Mouse (Mus musculus) kidney, postnatal 10 days (tissue): ENCODE measurements around the gene Coa5.
A peak's percentile ranks its signal among the peaks of the same experiment; 100 is the strongest.

ENCODE experiments used
- DNase-seq: peaks from one replicate; pipeline ENCODE4 v3.0.0; 2021; ENCODE audit warnings: mixed read lengths

Coa5 gene

GRCm38 (mm10) chr1:37429366-37430296 is at the start of gene Coa5, which contains the start of gene Unc50:
Gene Coa5, minus strand, starts transcription at chr1:37430103.
Gene Unc50, plus strand, starts transcription at chr1:37430139.
- peak; percentile 97 for DNase-seq

GRCm38 (mm10) chr1:37479074-37479473 is 49.2 kb upstream of the Coa5 start:
- DNase-seq, result peak; percentile 41

- DNase-seq, result no peak
These were observed 48.5 kb upstream of the Coa5 start for GRCm38 (mm10) chr1:37478416-37478815.

DNA sequence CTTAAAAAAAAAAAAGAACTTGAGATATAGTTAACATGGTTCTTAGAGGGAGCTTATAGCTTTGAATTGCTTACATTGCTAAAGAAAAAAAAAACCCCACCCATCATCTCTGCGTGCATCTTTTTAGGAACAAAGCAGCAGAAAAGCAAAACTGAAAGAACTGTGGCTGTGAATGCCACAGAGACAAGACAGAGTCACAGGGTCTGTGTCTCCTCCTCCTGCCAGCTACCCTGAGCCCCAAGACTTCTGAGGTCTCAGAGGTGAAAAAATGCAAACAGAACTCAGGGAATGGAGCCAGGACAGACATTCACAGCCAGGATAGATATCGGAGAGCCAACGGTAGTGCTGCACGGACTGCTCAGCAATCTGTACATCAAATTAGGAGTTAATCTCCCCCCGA is 48.0 kb upstream of the Coa5 start:
- no peak for DNase-seq

DNA sequence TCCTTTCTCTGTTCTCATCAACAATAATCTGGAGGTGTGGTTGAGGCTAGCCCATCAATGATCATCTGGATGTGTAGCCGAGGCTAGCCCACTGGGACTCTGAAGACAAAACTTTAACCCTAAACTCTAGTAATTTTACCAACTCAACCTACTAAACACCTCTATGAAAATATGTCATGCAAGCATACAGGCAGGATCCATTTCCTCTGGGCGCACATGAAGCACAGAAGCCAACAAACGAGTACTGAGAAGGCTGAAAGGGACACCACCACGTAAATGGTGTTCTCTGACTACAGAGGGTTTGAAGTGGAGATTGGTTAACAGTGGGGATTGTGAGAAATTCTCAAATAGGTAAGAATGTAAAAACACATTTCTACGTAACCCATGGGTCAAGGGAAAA is 47.3 kb upstream of the Coa5 start:
- no peak for DNase-seq

- DNase-seq, result no peak
These were observed 45.4 kb upstream of the Coa5 start for GRCm38 (mm10) chr1:37475312-37475711.

GRCm38 (mm10) chr1:37474634-37475190 is 44.8 kb upstream of the Coa5 start:
- DNase-seq, result no peak

- DNase-seq, result no peak
These were observed 44.1 kb upstream of the Coa5 start for GRCm38 (mm10) chr1:37474046-37474445.

DNA sequence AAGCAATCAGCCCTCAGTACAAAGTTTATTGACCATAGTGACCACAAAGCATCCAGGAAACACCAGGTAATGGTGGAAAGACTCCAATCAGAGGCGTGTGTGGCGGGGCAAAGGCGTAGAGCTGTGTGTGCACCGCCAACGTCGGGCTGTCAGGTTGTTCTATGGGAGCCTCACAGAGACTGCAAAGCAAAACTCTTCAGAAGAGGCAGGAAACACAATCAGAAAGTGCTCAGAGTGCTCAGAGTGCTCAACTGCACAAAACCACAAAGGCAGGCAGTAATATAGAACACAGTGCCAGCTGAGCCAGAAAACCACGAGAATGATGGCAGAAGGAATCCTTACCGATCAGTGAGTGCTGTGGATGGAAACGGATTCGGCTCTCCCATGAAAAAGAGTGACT is 43.3 kb upstream of the Coa5 start:
- no peak for DNase-seq

- no peak for DNase-seq
These were observed 41.6 kb upstream of the Coa5 start for GRCm38 (mm10) chr1:37471179-37472148.

DNA sequence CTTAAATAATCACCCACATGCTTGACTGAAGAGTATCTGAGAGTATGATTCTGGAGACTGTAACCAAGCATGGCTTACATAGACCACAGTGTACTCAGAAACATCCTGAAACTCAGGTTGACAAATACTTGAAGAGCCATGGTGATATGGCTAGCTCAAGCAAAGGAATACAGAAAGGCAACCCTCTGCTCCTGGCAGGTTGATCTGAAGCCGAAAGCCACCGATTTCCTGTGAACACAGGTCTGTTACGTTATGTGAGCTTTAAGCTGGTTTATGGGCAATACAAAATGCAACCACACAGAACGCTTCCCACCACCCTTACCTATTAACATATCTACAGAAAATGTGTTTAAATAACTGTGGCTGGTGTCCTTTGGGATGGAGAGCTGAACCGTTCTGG is 39.1 kb upstream of the Coa5 start:
- no peak for DNase-seq

DNA sequence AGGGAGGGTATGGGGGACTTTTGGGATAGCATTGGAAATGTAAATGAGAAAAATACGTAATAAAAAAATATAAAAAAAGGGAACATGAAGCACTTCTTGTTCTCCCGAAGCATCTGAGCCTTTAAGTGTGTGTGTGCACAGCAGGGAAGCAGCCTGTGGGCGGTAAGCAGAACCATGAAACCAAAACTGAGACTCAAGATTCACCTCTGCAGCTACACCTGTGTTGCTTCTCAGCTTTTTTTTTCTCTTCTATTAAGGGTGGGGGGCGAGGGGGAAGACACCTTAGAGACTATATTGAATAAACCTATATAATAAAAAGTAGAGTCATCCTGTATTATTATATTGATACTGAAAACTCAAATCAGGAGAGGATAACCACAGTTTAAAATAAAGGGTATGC is 37.9 kb upstream of the Coa5 start:
- no peak for DNase-seq

DNA sequence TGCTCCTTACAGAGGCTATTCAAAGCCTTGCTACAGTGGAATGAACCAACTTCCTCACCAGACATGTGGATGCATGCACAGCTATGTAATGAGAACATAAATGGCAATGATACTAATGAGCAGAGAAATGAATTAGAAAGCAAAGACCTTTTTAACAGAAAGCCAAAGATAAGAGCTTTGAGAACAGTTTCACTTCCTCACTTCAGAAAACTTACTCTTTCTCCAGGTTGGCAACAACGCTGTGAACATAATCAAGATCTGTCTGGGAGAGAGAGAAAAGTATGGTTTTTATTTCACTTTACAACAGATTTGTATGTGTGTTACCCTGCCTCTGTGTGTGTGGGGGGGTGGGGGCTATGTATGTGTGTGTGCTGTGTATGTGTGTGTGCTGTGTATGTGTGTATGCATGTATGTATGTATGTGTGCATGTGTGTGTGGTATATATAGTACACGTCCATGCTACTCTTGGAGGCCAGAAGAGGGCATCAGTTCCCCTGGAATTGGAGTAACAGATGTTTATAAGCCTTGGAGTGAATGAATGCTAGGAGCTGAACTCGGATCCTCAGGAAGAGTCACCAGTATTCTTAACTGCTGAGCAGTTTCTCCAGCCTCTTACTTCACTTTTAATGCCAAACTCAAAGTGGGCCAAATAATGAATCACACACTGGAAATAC is 36.6 kb upstream of the Coa5 start:
- no peak for DNase-seq

- no peak for DNase-seq
These were observed 35.1 kb upstream of the Coa5 start for GRCm38 (mm10) chr1:37464878-37465452.

DNA sequence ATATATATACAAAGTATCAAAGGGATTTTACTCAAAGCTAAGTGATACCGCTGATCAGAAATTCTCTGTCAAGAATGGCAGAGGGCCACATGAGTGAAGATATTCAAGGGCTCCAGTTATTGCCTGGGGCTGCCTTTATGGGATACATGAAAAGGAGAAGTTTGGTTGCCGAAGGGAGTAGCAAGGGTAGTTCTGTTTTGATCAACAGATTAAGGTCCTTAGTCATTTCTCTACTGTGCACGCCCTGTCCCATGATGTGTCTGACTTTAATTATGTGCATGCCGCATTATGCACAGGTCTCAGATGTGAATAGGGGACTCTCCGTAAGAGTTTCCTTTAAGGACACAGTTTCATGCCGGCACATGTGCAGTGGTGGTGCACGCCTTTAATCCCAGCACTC is 27.6 kb upstream of the Coa5 start:
- no peak for DNase-seq

DNA sequence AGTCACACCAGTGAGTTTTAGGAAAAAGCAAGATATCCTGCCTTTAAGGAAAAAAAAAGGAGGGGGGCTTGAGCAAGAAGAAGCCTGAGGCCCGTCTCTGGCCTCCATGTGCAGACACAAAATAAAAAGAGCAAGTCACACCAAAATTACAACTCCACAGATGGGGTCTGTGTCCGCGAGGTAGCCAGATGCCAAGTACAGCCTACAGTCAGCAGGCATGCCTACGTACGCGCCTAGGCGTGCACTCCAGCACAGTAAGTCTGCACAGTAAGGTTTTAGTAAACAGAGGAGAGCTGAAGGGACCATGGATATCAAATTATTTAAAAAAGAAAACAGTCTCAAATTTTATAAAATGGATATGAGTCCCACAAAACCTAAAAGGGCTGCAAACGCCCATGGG is 21.4 kb upstream of the Coa5 start:
- DNase-seq, result no peak

DNA sequence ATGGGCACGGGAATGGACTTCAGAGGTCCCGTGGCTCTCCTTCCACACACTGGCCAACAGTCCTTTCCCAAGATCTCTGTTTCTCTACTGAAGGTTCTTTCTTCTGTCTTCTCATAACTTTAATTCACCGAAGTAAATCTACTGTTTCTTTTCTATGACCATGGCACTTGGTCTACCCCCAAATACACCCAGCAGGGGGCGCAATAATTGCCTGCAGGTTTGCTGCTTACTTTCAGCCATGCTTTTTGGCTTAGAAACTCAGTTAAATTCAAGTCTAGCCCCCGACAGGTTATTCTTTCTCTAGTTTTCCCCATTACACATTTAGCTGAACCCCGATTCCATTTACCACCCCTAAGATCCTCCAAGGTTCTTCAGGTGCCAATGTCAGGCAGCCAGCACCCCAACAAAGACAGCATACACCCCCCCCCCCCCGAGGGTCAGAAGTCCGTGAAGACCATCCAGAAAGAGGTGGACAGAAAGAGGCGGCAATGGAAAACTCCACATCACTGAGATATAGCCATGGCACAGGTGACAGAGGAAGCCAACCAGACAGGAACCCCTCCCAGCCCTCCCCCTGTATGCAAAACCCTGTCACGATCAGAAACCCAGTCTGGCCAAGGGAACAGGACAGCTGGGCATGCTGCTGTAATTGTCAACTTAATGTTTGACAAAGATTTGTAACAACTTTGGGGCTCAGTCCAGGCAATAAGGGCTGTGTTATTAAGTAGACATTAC is 18.6 kb upstream of the Coa5 start:
- peak; percentile 78 for DNase-seq

DNA sequence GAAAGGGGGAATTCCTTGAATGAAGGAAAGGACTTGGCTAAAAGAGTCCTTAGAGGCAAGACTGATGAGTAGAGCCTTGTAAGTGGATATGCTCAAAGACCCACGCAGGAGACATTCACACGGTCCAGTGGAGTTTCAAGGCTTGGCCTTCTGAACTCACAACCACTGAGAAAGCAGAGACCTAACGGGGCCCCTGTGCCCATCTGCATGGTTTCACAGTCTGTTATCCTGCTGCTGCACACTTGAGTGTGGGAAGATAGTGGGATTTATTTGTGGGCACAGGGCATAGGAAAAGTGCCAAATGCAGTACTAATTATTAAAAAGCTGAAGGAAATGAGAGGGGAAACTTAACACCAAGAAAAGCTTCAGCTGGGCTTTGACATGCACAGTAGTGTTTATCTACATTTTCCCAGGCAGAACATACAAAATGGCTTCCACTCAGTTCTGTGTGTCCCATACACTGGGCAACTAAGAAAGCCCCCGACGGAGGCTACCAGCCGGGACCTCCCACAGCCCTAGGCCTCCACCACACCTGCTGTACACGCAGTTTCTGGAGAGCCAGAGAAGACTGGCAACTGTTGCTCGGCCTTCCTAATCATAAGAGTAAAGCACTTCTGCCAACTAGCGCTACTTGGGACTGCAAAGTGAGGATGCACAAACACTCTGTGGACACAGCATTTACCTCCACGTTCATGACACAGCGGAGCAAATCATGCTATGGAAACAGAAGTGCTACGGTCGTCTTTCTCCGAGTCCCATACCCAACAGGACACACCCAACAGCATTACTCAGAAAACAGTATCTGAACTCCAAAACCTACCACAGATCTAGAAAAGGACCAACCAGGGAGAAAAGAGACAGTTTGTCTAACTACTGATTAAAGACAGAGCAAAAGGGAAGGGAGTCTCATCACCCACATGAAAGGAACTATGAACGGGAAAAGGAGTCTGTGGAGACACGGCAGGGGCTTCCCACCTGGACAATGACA is 13.2 kb upstream of the Coa5 start:
- no peak for DNase-seq

DNA sequence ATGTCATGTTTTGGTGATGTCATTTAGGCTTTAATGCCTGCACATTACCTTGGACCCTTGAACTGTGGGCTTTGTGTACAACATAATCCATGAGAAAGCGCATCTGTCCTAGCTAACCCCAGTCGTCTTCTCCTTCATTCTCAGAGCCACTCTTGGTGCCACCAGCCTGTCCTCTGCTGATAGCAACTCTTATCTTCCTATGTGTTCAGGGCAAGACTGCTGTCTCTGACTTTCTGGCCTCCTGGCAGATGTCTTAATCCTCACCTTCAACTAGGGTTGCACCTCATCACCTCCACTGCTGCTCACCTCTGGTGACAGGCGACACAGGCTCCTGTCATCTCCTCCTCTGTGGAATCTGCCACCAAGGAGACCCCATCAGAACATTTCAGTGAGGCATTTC is 6.5 kb upstream of the Coa5 start:
- DNase-seq, result no peak

DNA sequence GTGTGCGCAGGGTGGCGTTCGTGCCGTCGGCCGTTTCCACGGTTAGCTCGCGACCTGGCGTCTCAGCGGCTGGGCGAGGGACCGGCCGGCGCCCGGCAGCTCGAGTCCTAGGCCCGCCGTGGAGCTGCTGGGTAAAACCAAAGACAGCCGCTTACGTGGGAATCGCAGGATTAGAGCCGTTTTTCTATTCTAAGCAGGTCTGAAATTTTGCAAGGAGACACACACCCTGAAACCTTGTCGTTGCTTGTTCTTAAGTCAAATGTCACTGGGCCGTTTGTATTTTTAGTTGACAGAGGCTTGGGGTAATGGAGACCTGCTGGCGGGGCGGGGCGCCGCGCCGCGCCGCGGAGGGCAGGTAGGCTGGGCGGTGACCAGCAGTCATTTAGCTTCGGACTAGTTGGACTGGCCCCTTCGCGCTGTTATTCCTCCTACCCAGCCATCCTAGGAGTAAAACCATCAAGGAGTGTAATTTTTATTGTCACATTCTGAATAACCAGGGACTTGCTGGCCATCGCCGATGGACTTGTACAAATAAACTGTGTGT is 466 bp upstream of the Coa5 start:
- DNase-seq, result peak; percentile 47
